Comparison of ENCODE assay signal across 11 mouse cellular contexts in genomic region chr1:41431127-41431690, GRCm38 (mm10).
DNase-seq lines count a peak whose midpoint lies in the region; ATAC-seq and TF ChIP-seq lines count a peak whose summit lies in the region.
"Had no signal": no experiment of that assay in that cellular context is flagged by ENCODE, and none has a peak within 500 bp of the region (broad histone marks: within the 10 kb centered on the region; RNA-seq: fewer than 3 reads in every experiment).

No protein-coding gene starts in this region.

- no peaks in the 10 kb centered on the region for H3K36me3 ChIP-seq in lung, postnatal 0 days (ENCODE audit: insufficient read depth, low read length)
- no peaks in the 10 kb centered on the region for H3K36me3 ChIP-seq in heart, embryonic 15.5 days
- H3K36me3 ChIP-seq in midbrain, embryonic 13.5 days, result no peaks in the 10 kb centered on the region
- H3K36me3 ChIP-seq: embryonic facial prominence, embryonic 15.5 days; G1E had no signal

- no peak for TF ChIP-seq EP300 in lung, postnatal 0 days (IDR thresholded peaks at IDR 0.05)

- no peak for TF ChIP-seq CTCF in lung, postnatal 0 days (IDR thresholded peaks at IDR 0.05)

- ATAC-seq in lung, postnatal 0 days, result no peak
- no peak; the same call in 1 of the 2 replicates for ATAC-seq in heart, embryonic 15.5 days (replicated peaks; ENCODE audit: insufficient number of reproducible peaks, insufficient read depth, low FRiP score, low read depth)
- peak; percentile 87 for ATAC-seq in midbrain, embryonic 13.5 days

- peak; percentile 14 for DNase-seq in lung, postnatal 0 days (ENCODE audit: low spot score)
- DNase-seq in lung, postnatal 14 days, result no peak
- DNase-seq in embryo, embryonic 9.5 days (ENCODE audit: extremely low spot score), result peak; percentile 9
- DNase-seq in thymus, adult 18-20 months, result no peak
- no peak for DNase-seq in yolk sac, embryonic 10.5 days (ENCODE audit: low spot score)
- DNase-seq: spleen, adult 18-20 months had no signal

- H3K27me3 ChIP-seq in lung, postnatal 0 days (replicated peaks; ENCODE audit: insufficient read depth, low read length), result no peaks in the 10 kb centered on the region
- H3K27me3 ChIP-seq in heart, embryonic 15.5 days, result no peaks in the 10 kb centered on the region
- H3K27me3 ChIP-seq in midbrain, embryonic 13.5 days, result no peaks in the 10 kb centered on the region
- H3K27me3 ChIP-seq: embryonic facial prominence, embryonic 15.5 days had no signal

- H3K4me1 ChIP-seq in lung, postnatal 0 days (ENCODE audit: insufficient read depth, low read depth, low read length), result 0 out of 2 replicates have a peak, but pooled peaks cover 2% of the 10 kb centered on the region
- H3K4me1 ChIP-seq in heart, embryonic 15.5 days (replicated peaks), result peaks cover 8% of the 10 kb centered on the region; the same call in 1 of the 2 replicates
- H3K4me1 ChIP-seq in midbrain, embryonic 13.5 days (replicated peaks), result peaks cover 39% of the 10 kb centered on the region
- H3K4me1 ChIP-seq: embryonic facial prominence, embryonic 15.5 days had no signal

- no peaks in the 10 kb centered on the region for H3K9me3 ChIP-seq in lung, postnatal 0 days (ENCODE audit: low read length)
- H3K9me3 ChIP-seq in heart, embryonic 15.5 days (replicated peaks), result no peaks in the 10 kb centered on the region
- no peaks in the 10 kb centered on the region for H3K9me3 ChIP-seq in midbrain, embryonic 13.5 days
- H3K9me3 ChIP-seq: embryonic facial prominence, embryonic 15.5 days had no signal

- 32% methylated on average over 7 of the region's 7 CpGs for WGBS in lung, postnatal 0 days
- WGBS in heart, embryonic 15.5 days, result 14% methylated on average over 7 of the region's 7 CpGs
- 16% methylated on average over 7 of the region's 7 CpGs for WGBS in midbrain, embryonic 13.5 days

- no peak overlapping the region for H3K9ac ChIP-seq in lung, postnatal 0 days (replicated peaks; ENCODE audit: low read depth)
- no peak overlapping the region for H3K9ac ChIP-seq in heart, embryonic 15.5 days
- no peak overlapping the region for H3K9ac ChIP-seq in midbrain, embryonic 13.5 days (replicated peaks)
- H3K9ac ChIP-seq: embryonic facial prominence, embryonic 15.5 days had no signal

- no peak overlapping the region for H3K27ac ChIP-seq in lung, postnatal 0 days (ENCODE audit: low read length)
- H3K27ac ChIP-seq in heart, embryonic 15.5 days, result 0 out of 2 replicates have a peak overlapping the region, but pooled peaks have one; percentile 33
- peak overlapping the region; percentile 69; the same call in 1 of the 2 replicates for H3K27ac ChIP-seq in midbrain, embryonic 13.5 days
- H3K27ac ChIP-seq: embryonic facial prominence, embryonic 15.5 days; heart, adult 2 months had no signal

- H3K4me2 ChIP-seq in lung, postnatal 0 days (replicated peaks; ENCODE audit: low read depth, low read length), result no peak overlapping the region
- H3K4me2 ChIP-seq in heart, embryonic 15.5 days, result peak overlapping the region; percentile 41
- H3K4me2 ChIP-seq in midbrain, embryonic 13.5 days (replicated peaks), result peak overlapping the region; percentile 18; the same call in 1 of the 2 replicates
- H3K4me2 ChIP-seq: embryonic facial prominence, embryonic 15.5 days had no signal

- H3K4me3 ChIP-seq in lung, postnatal 0 days (ENCODE audit: low read depth, low read length), result no peak overlapping the region
- peak overlapping the region; percentile 21; the same call in 1 of the 2 replicates for H3K4me3 ChIP-seq in heart, embryonic 15.5 days
- no peak overlapping the region for H3K4me3 ChIP-seq in midbrain, embryonic 13.5 days (replicated peaks)
- H3K4me3 ChIP-seq: embryonic facial prominence, embryonic 15.5 days; heart, adult 2 months had no signal

Comparison
In these comparisons a context has a peak if more than half of its experiments do, and no peak if none do; other contexts are left out.
1. DNase-seq: peak in lung, postnatal 0 days (single experiment) and embryo, embryonic 9.5 days (single experiment); none in lung, postnatal 14 days (single experiment), thymus, adult 18-20 months (0 of 2) and yolk sac, embryonic 10.5 days (single experiment).